Mouse (Mus musculus): ENCODE data around the gene Nat8.
"Not testable (repeated sequence)": the region's sequence is repeated elsewhere in the genome, so short reads cannot be mapped to it uniquely, and the experiment has no call there.

- TF ChIP-seq CTCF (conservative IDR thresholded peaks at IDR 0.05; ENCODE audit: low read length); NANOG (IDR thresholded peaks at IDR 0.05; ENCODE audit: borderline replicate concordance, low read length); POU5F1 (IDR thresholded peaks at IDR 0.05; ENCODE audit: borderline replicate concordance, low read length): not testable (repeated sequence)
Observed at GRCm38 (mm10) chr6:85836098-85836497, 4.2 kb upstream of the Nat8 start.
